Mouse (Mus musculus): ENCODE measurements around the gene Ehhadh.
"Not testable (repeated sequence)": the region's sequence is repeated elsewhere in the genome, so short reads cannot be mapped to it uniquely, and the experiment has no call there.

Gene Ehhadh

DNA sequence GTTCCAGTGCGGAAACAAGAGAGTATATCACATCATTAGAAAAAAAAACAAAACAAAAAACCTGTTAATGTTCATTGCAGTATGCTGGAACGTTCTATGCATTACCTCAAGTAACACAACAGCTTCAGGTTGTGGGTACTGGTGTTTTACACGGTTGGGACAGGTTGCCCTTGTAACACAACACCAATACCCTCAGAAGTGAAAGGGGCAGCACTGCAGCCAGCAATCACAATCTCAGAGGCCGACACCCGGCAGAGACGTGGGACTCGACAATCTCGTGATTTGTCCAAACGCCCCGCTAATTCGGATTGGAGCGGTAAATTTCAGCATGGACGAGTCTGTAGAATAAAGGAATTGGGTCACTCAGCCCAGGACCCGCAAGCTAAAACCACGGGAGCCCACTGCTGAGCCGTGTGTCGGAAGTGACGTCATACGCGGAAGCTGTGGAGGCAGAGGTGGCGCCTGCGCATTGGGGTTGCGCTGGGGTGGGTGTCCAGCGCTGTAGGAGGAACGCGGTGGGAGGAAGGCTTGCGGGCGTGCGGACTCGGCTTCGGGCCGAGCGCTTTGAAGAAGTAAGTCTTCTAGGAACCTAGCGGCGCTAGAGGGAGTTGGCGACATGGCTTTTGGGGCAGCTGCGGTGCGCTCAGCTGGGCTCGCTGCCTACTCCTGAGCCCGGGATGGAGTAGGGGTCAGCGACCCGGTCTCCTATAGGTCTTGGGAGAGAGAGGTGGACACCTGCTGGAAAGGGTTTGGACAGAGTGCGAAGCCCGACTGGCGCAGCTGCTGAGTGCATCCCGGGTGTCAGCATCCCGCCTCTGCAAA lies 6.5 kb upstream of the Ehhadh start, which contains the start of gene Map3k13:
Map3k13 (plus strand) TSS at position 472 of the 822 bp plus-strand sequence.
- peak; percentile 95 for DNase-seq

GRCm38 (mm10) chr16:21793080-21793810 lies 5.6 kb upstream of the Ehhadh start:
- DNase-seq: not testable (repeated sequence)

DNA sequence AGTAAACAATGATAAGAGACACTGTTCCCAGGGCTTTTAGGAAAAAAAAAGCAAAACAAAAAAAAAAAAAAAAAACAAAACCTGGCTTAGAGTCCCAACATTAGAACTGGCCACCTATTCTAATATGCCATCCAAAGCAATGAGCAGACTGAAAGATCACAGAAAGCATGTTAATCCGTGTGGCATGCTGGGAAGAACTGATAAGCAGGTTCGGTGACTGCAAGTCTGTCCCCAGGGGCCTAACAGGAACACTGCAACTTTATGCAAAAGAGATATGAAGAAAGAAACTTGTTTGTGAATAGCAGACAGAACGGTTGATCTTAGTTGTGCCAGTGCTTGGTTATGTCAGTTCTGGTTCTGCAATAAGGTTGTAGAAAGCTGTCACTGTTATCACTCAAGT lies 4.2 kb upstream of the Ehhadh start:
- DNase-seq: no peak

GRCm38 (mm10) chr16:21790469-21790868 lies 2.9 kb upstream of the Ehhadh start:
- DNase-seq: no peak

GRCm38 (mm10) chr16:21789180-21789579 lies 1.6 kb upstream of the Ehhadh start:
- no peak for DNase-seq

GRCm38 (mm10) chr16:21788581-21788980 lies 974 bp upstream of the Ehhadh start:
- DNase-seq: peak; percentile 14

- no peak for DNase-seq
These were observed 1.3 kb downstream of the Ehhadh start for GRCm38 (mm10) chr16:21786317-21786716.

DNA sequence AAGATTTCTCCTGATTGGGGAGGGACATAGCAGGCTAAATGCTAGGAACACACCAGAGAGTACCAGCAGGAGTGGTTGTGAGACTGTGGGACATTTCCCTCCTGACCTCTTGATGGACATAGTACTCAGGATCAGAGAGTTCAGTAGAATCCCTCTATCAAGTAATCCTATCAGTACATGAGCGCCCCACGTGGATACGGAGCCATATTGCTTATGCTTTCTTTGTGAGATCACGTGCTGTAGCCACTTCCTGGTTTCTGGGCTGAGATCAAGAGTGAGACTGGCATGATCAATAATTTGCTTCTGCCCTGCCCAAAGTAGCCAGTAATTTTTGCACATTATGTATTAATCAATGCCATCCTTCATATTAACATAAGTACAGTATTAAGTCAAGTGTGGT lies 2.6 kb downstream of the Ehhadh start:
- no peak for DNase-seq

- DNase-seq: no peak
These were observed 4.8 kb downstream of the Ehhadh start for GRCm38 (mm10) chr16:21782807-21783206.

- DNase-seq: no peak
These were observed 5.7 kb downstream of the Ehhadh start for GRCm38 (mm10) chr16:21781895-21782294.

DNA sequence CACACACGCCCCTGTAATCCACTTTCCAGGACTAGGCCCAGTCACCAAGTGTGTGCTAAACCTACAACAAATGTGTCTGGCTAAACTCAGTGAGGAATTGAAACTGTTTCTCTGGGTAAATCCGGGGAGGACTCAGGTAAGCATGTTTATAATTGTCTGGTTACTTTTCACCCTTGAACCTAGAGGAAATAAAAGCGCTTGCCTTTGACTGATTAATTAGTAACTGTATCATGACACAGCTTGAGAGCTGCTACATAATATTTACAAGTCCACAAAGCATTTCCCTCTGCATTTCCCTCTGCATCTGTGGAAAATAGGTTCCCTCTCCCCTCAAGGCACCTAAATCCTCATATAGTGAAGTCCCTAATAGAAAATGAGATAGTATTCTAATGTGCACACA lies 6.3 kb downstream of the Ehhadh start:
- DNase-seq: no peak

DNA sequence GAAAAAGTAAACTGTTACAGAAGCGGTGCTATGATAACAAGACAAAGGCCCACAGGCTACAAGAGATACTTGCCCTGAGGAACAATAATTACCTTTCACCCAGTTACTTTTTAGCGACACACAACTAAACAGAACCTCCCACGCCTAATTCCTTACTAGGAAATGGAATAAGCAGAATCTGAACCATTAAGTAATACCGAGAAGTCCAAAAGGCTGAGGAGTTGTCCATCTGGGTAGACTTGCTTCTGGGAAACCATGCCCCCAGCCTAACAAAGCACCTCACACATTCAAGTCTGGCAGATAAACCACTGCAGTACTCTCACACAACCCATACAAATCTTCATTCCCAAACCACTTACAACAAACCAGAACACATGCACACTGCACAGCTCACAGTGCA lies 8.5 kb downstream of the Ehhadh start:
- DNase-seq: no peak

- DNase-seq: no peak
These were observed 9.2 kb downstream of the Ehhadh start for GRCm38 (mm10) chr16:21778293-21778866.

DNA sequence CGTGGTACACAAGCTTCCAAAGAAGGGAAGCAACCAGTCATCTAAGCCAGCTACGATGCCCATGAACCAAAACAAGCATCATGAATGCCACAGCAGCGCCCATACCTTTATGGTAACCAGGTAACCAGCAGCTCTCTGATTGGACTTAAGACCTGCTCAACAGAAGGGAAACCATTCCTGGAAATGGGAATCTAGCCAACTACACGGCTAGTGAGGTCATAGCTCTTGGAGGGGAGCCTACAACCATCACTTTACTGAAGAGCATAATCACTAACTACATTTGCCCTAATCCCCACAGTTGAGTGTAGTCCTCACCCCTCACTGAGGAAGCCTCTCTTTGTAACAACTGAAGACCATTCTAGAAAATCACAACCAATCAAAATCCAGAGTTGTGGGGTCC lies 12.9 kb downstream of the Ehhadh start:
- DNase-seq: no peak

DNA sequence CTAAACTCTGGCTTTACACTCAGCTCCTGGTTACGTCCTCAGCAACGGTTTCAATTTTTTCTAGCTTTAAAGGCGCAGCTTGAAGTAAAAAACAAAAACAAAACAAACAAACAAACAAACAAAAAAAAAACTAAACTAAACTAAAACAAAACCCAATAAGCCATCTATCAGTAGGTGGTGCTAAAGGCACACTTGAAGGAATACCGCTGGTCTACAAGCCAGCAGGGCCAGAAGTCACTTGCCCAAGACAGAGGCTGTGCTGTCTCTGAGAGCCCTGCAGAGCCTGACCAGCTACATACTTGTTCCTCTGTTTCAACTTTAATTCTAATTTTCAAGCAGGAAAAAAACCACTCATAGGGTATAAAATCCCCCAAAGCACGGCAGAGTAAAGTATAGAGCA lies 17.9 kb downstream of the Ehhadh start:
- no peak for DNase-seq

DNA sequence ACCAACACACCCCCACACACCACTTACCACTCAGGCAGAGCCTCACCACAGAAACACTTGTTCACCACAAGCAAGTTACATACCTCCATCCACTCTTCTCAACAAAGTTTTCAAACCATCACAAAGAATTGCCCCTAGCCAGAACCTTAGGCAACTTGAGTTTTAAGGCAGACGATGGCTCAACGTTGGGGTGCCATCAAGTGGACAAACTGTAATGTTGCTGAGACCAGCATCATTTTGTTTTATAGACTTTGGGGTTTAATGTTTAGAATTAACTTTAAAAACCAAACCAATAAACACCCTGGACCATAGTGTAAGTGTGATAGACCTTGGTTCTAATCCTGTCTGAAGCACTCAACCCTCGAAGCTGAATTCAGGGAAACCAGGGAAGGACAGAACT lies 19.4 kb downstream of the Ehhadh start:
- no peak for DNase-seq

- no peak for DNase-seq
These were observed 29.2 kb downstream of the Ehhadh start for GRCm38 (mm10) chr16:21758447-21758846.

- DNase-seq: no peak
These were observed 44.2 kb downstream of the Ehhadh start for GRCm38 (mm10) chr16:21743401-21743800.

DNA sequence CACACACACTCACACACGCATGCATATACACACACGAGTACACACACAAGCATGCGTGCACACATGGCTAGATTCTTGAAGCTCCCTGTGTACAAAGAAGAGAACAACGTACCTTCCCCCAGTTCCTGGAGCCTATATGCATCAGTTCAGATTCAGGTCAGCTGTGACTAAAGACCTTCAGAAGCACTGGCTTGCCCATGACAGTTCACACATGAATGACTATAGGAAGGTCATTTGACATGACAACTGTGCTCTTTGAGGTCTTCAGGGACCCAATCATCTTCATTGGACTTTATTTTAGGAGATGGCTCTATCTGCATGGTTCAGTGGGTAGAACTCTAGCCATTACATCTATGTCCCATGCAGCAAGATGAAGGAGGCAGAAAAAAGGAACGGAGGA lies 44.7 kb downstream of the Ehhadh start:
- DNase-seq: no peak

- no peak for DNase-seq
These were observed 45.3 kb downstream of the Ehhadh start for GRCm38 (mm10) chr16:21742191-21742870.

DNA sequence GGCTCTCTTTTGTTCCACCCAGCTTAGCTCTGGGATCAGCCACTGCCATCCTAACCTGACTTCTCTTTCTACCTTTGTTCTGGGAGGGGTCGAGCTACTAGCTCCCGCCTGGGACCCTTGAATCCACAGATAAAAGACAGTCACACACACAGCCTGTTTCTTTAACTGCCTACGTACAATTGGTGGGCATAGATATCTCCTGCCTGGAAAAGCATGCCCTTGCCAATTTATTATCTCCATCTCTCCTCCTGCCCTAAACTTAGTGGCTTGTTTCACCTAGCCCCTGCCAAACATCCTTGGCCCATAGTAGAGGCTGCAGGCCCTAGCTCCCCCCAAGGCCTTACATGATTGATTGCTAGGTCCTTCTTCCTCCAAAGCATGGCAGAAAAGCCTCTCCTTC lies 46.1 kb downstream of the Ehhadh start:
- no peak for DNase-seq

DNA sequence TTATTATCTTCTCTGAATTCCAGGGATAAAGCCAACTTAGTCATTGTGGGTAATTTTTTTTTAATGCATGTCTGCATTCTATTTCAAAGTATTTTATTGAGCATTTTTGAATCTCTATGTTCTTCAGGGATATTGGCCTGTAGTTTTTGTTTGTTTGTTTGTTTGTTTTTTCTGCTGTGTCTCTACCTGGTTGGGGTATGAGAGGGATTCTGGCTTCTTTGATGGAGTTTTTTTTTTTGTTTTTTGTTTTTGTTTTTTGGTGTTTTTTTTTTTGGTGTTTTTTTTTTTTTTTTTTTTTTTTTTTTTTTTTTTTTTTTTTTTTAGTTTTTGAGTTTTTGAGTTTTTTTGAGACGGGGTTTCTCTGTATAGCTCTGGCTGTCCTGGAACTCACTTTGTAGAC lies 52.0 kb downstream of the Ehhadh start:
- DNase-seq: no peak

- peak; percentile 54 for DNase-seq
These were observed 59.7 kb downstream of the Ehhadh start for GRCm38 (mm10) chr16:21727897-21728364.

Measured in cerebellum, adult 9-11 months (tissue).